15 mouse cellular contexts compared by ENCODE assay signal in the genomic region with DNA sequence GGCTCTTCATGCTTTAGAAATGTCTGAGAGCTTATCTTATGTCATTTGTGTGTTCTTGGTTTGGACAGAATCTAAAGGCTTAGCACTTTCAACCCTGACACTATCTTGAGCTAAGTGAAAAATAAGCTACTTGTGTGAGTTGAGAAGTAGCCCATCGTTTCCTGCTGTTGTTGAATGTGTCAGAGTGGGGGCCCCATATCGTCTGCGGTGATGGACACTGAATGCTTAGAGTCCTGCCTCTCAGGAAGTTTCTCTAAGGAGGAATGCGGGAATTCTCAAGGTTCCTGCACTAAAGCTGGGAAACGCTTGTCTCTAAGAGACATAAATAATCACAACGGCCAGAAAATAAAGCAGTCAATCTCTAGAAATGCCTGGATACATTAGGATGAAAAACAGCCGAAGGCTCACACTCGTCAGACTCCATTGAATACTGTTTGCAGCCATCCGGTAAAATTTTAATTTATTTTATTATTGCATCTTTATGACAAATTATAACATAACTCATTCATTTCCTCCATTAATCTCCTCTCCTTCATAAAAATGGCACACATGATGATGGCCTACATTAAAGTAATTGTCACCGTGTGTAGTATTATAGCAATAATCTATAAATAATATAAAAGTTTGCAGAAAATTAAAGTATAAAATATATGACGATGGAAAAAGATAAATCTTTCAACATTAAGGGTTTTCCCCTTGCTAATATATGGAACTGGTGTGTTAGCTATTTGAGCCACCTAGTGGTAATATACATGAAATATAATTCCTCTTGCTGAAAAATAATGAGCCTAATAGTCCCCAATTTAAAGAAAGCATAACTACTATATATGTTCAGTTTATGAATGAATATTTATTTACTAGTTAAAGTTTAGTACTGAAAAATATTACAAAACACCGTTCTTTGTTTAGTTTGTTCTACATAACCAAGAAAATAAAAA.
A peak's percentile ranks its signal among the peaks of the same experiment; 100 is the strongest.
DNase-seq lines count a peak whose midpoint lies in the region; ATAC-seq and TF ChIP-seq lines count a peak whose summit lies in the region.
"Had no signal": no experiment of that assay in that cellular context is flagged by ENCODE, and none has a peak within 500 bp of the region (broad histone marks: within the 10 kb centered on the region; RNA-seq: fewer than 3 reads in every experiment).

No protein-coding gene starts in this region.

- WGBS in forebrain, embryonic 14.5 days = 86% methylated on average over 12 of the region's 12 CpGs
- WGBS in forebrain, embryonic 13.5 days = 76% methylated on average over 12 of the region's 12 CpGs
- 27% methylated on average over 12 of the region's 12 CpGs for WGBS in kidney, embryonic 16.5 days
- 82% methylated on average over 12 of the region's 12 CpGs for WGBS in midbrain, postnatal 0 days
- WGBS in midbrain, embryonic 15.5 days = 83% methylated on average over 12 of the region's 12 CpGs

- H3K4me3 ChIP-seq in forebrain, embryonic 14.5 days (ENCODE audit: low read depth, low read length) = no peak overlapping the region
- H3K4me3 ChIP-seq in forebrain, embryonic 13.5 days = no peak overlapping the region
- H3K4me3 ChIP-seq in kidney, embryonic 16.5 days (ENCODE audit: low read length) = no peak overlapping the region
- no peak overlapping the region for H3K4me3 ChIP-seq in midbrain, postnatal 0 days (ENCODE audit: low read depth, low read length)
- no peak overlapping the region for H3K4me3 ChIP-seq in midbrain, embryonic 15.5 days
- H3K4me3 ChIP-seq: limb, embryonic 13.5 days; midbrain, embryonic 12.5 days had no signal

- no peaks in the 10 kb centered on the region for H3K36me3 ChIP-seq in forebrain, embryonic 14.5 days (ENCODE audit: control insufficient read depth, insufficient read depth, low read length)
- H3K36me3 ChIP-seq in forebrain, embryonic 13.5 days (ENCODE audit: poor library complexity, severe bottlenecking) = no peaks in the 10 kb centered on the region
- H3K36me3 ChIP-seq in kidney, embryonic 16.5 days (ENCODE audit: insufficient read depth, low read length) = no peaks in the 10 kb centered on the region
- no peaks in the 10 kb centered on the region for H3K36me3 ChIP-seq in midbrain, postnatal 0 days (ENCODE audit: insufficient read depth, low read length)
- no peaks in the 10 kb centered on the region for H3K36me3 ChIP-seq in midbrain, embryonic 15.5 days (replicated peaks)
- H3K36me3 ChIP-seq in splenic B cell, adult 2 months (ENCODE audit: control insufficient read depth, insufficient read depth, low read length, poor library complexity, severe bottlenecking) = no peaks in the 10 kb centered on the region
- H3K36me3 ChIP-seq: limb, embryonic 13.5 days; midbrain, embryonic 12.5 days had no signal

- no peak overlapping the region for H3K9ac ChIP-seq in forebrain, embryonic 14.5 days (ENCODE audit: low read length)
- no peak overlapping the region for H3K9ac ChIP-seq in forebrain, embryonic 13.5 days
- no peak overlapping the region for H3K9ac ChIP-seq in kidney, embryonic 16.5 days (replicated peaks; ENCODE audit: low read length)
- no peak overlapping the region for H3K9ac ChIP-seq in midbrain, postnatal 0 days (replicated peaks; ENCODE audit: low read length, poor library complexity, severe bottlenecking)
- no peak overlapping the region for H3K9ac ChIP-seq in midbrain, embryonic 15.5 days
- H3K9ac ChIP-seq: limb, embryonic 13.5 days; midbrain, embryonic 12.5 days had no signal

- TF ChIP-seq CTCF in midbrain, postnatal 0 days (IDR thresholded peaks at IDR 0.05) = peak; percentile 67

- H3K27me3 ChIP-seq in forebrain, embryonic 14.5 days (replicated peaks; ENCODE audit: control insufficient read depth, insufficient read depth, low read length) = no peaks in the 10 kb centered on the region
- no peaks in the 10 kb centered on the region for H3K27me3 ChIP-seq in forebrain, embryonic 13.5 days
- no peaks in the 10 kb centered on the region for H3K27me3 ChIP-seq in kidney, embryonic 16.5 days (ENCODE audit: insufficient read depth, low read length)
- no peaks in the 10 kb centered on the region for H3K27me3 ChIP-seq in midbrain, postnatal 0 days (ENCODE audit: insufficient read depth, low read length)
- H3K27me3 ChIP-seq in midbrain, embryonic 15.5 days (replicated peaks) = no peaks in the 10 kb centered on the region
- H3K27me3 ChIP-seq in splenic B cell, adult 2 months (ENCODE audit: control insufficient read depth, insufficient read depth, low read length, poor library complexity, severe bottlenecking) = no peaks in the 10 kb centered on the region

- no peak overlapping the region for H3K4me2 ChIP-seq in forebrain, embryonic 14.5 days (ENCODE audit: low read length)
- no peak overlapping the region for H3K4me2 ChIP-seq in forebrain, embryonic 13.5 days
- 0 out of 2 replicates have a peak overlapping the region, but pooled peaks have one; percentile 4 for H3K4me2 ChIP-seq in kidney, embryonic 16.5 days (replicated peaks; ENCODE audit: low read depth, low read length)
- no peak overlapping the region for H3K4me2 ChIP-seq in midbrain, postnatal 0 days (ENCODE audit: low read depth, low read length, poor library complexity, severe bottlenecking)
- no peak overlapping the region for H3K4me2 ChIP-seq in midbrain, embryonic 15.5 days
- H3K4me2 ChIP-seq: limb, embryonic 13.5 days; midbrain, embryonic 12.5 days had no signal

- peak; percentile 42 for DNase-seq in forebrain, embryonic 14.5 days (ENCODE audit: low spot score)
- no peak for DNase-seq in kidney, postnatal 25 days
- DNase-seq in midbrain, postnatal 0 days (ENCODE audit: low spot score) = peak; percentile 17
- peak; percentile 13 for DNase-seq in splenic B cell, adult 2 months (ENCODE audit: low read depth, low spot score)
- DNase-seq in spleen, adult 12 weeks (ENCODE audit: low spot score) = no peak
- DNase-seq: adrenal gland, postnatal 25 days; layer of hippocampus, postnatal 36 days; lung, postnatal 10 days; right cerebral cortex, postnatal 25 days had no signal

- H3K4me1 ChIP-seq in forebrain, embryonic 14.5 days (ENCODE audit: control insufficient read depth, insufficient read depth, low read length) = no peaks in the 10 kb centered on the region
- H3K4me1 ChIP-seq in forebrain, embryonic 13.5 days = no peaks in the 10 kb centered on the region
- no peaks in the 10 kb centered on the region for H3K4me1 ChIP-seq in kidney, embryonic 16.5 days (ENCODE audit: insufficient read depth, low read length)
- H3K4me1 ChIP-seq in midbrain, postnatal 0 days (ENCODE audit: insufficient read depth, low read length) = no peaks in the 10 kb centered on the region
- H3K4me1 ChIP-seq in midbrain, embryonic 15.5 days = no peaks in the 10 kb centered on the region
- H3K4me1 ChIP-seq: limb, embryonic 13.5 days; midbrain, embryonic 12.5 days had no signal

- no peak overlapping the region for H3K27ac ChIP-seq in forebrain, embryonic 14.5 days (ENCODE audit: low read depth, low read length)
- H3K27ac ChIP-seq in forebrain, embryonic 13.5 days = no peak overlapping the region
- H3K27ac ChIP-seq in kidney, embryonic 16.5 days (ENCODE audit: low read length) = 0 out of 2 replicates have a peak overlapping the region, but pooled peaks have one; percentile 46
- no peak overlapping the region for H3K27ac ChIP-seq in midbrain, postnatal 0 days (ENCODE audit: low read depth, low read length)
- H3K27ac ChIP-seq in midbrain, embryonic 15.5 days = no peak overlapping the region
- H3K27ac ChIP-seq: limb, embryonic 13.5 days; midbrain, embryonic 12.5 days had no signal

- H3K9me3 ChIP-seq in forebrain, embryonic 14.5 days (replicated peaks; ENCODE audit: control insufficient read depth, low read length) = no peaks in the 10 kb centered on the region
- H3K9me3 ChIP-seq in forebrain, embryonic 13.5 days (replicated peaks) = no peaks in the 10 kb centered on the region
- no peaks in the 10 kb centered on the region for H3K9me3 ChIP-seq in kidney, embryonic 16.5 days (ENCODE audit: low read length)
- no peaks in the 10 kb centered on the region for H3K9me3 ChIP-seq in midbrain, postnatal 0 days (ENCODE audit: low read length)
- no peaks in the 10 kb centered on the region for H3K9me3 ChIP-seq in midbrain, embryonic 15.5 days
- H3K9me3 ChIP-seq: limb, embryonic 13.5 days; midbrain, embryonic 12.5 days had no signal

- ATAC-seq in forebrain, embryonic 14.5 days = no peak
- no peak for ATAC-seq in forebrain, embryonic 13.5 days
- peak; percentile 78 for ATAC-seq in kidney, embryonic 16.5 days (ENCODE audit: low FRiP score, low TSS enrichment)
- ATAC-seq in midbrain, postnatal 0 days (ENCODE audit: low FRiP score) = no peak
- no peak for ATAC-seq in midbrain, embryonic 15.5 days (replicated peaks)
- ATAC-seq: intestine, embryonic 16.5 days had no signal

Comparison
In these comparisons a context has a peak if more than half of its experiments do, and no peak if none do; other contexts are left out.
1. DNase-seq: peak in forebrain, embryonic 14.5 days (single experiment), midbrain, postnatal 0 days (single experiment) and splenic B cell, adult 2 months (single experiment); none in kidney, postnatal 25 days (0 of 2) and spleen, adult 12 weeks (single experiment).